Mouse (Mus musculus) gastrocnemius, adult 18-20 months (tissue): ENCODE data around the gene Sult6b1. TPM values are rescaled to one million over a fixed set of nuclear protein-coding genes. Genes with fewer than 3 reads are reported as not detected.

ENCODE experiments used
- DNase-seq: peaks from one replicate; pipeline ENCODE4 v3.0.0; 2021; ENCODE audit warnings: low spot score
- long read RNA-seq, 2 experiments: library from polyadenylated mRNA; stranded (forward); transcript quantifications; one replicate each; pipeline ENCODE4 v2.0.0; 2021
- total RNA-seq, 2 experiments: library from RNA; stranded (reverse); gene quantifications; 2 replicates each; pipeline ENCODE4 v1.2.3; 2021

The Sult6b1 gene
- not detected for total RNA-seq
- long read RNA-seq, experiment 1: 0 reads
- long read RNA-seq, experiment 2: 0 reads

- no peak for DNase-seq
These were observed at the start of gene Sult6b1 for GRCm38 (mm10) chr17:78906892-78907291. TSS of gene Sult6b1 (minus strand) at chr17:78906992.

GRCm38 (mm10) chr17:78953240-78953639 is 46.4 kb upstream of the Sult6b1 start:
- no peak for DNase-seq

DNA sequence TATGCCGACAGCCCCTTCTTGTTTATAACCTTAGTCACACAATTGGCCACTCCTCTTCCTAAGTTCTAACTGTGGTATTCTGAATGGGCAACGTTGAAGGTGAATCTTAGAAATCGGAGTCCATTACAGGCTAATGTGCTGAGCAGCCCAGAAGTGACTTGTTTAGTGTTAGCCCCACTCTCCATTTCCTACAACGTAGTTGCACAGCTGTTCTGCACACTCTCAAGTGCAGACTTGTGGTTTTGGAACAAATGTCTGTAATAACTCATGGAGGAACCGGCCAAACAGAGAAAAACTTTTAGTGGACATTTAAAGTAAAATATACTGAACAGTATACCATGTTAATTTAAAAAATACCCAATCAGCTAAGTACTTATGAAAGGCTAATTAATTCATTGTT is 45.3 kb upstream of the Sult6b1 start:
- DNase-seq: no peak

DNA sequence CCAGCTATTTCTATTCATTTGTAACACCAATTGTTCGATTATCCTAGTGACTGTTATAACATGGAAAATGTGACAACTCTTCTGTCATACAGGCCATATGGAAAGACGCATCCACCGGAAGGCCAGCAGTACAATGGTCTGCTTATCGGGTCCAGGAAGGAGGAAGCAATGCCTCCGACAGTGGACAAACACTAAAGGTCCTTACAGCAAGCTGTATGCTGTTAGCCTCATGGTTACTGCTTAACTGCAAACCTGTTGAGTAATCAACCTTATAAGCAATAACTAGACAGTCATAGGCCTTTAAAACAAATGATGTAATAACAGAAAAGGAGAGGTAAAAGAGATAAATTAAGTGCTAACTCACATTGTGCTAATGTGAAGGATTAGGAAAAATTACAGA is 44.4 kb upstream of the Sult6b1 start:
- DNase-seq: no peak

DNA sequence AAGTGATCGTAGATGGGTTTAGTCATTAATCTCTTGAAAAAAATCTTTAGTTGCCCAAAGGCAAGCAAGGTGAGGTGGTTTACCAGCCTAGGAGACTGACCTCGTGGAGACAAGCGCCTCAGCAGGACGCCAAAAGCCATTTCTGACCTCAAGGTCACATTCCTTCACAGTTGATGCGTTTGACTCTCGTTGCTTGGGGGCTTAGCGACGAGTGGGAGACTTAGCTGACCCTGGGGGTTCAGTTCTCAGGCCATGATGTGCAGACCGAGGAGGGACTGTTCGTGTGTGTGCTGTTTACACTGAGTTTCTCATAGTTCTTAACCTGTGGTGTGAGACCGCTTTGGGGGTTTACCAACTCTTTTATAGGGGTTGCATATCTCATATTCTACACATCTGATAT is 35.8 kb upstream of the Sult6b1 start:
- no peak for DNase-seq

GRCm38 (mm10) chr17:78938927-78939326 is 32.1 kb upstream of the Sult6b1 start:
- no peak for DNase-seq

- no peak for DNase-seq
These were observed 30.5 kb upstream of the Sult6b1 start for GRCm38 (mm10) chr17:78937229-78937853.

GRCm38 (mm10) chr17:78936466-78937228 is 29.9 kb upstream of the Sult6b1 start, which contains the start of the genes Cebpz and Ndufaf7:
TSS of gene Cebpz (minus strand) at chr17:78937066.
TSS of gene Ndufaf7 (plus strand) at chr17:78937136.
- DNase-seq: peak; percentile 96

DNA sequence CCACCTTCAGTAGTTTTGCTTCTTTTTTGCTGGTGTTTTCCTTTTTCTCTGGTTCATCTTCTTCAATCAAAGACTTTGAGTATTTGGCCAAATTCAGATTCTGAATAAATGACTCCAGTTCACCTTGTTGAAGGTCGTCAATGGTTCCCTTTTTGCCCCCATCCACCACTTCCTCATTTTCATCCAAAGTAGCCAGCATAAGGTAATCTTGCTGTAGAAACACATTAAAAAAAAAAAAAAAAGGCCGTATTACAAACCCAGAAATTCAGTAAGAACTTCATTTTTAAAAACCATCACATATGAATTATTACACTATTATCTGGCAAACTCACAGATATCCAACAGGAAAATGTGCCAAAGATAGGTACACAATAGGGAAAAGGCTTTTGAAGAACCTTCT is 29.1 kb upstream of the Sult6b1 start:
- DNase-seq: no peak

DNA sequence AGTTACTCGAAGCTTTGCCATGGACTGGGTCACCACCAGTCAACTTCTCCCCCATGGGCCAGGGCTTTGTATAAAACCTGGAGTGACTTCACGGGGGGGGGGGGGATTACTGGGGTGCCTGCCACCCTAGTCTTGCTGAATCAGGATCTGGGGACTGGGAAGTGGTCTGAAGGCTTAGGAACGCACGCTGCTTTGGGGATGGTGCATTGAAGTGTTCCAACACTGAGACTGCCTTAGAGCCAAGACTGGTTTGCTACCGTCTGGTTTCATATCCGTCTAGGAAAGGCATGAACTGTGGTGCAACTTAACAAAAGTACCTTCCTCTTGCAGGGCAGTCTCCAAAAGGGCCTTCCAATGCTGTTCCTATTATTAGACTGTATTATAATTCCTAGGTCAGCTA is 10.9 kb upstream of the Sult6b1 start:
- DNase-seq: no peak

DNA sequence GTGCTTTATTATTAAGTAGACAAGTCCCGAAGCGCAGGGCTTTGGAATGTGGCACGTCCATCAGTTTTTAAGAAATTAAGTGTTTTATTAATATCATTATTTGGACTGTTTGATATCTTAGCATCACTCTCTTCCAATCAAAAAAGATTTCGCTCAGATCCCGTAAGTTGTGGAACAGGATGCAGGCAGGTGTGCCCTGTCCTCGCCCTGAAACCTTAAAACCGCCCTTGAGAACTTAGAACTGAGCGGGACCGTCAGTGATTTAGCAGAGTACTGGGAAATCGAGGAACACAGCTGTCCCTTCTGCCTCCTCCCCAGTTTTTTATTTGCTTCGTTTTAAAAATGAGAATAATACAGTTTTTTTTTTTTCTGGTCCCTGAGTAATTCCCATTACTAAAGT is 10.1 kb upstream of the Sult6b1 start:
- no peak for DNase-seq

- DNase-seq: peak; percentile 80
These were observed 9.6 kb upstream of the Sult6b1 start, which contains the start of gene Cebpzos for GRCm38 (mm10) chr17:78916369-78916813. TSS of gene Cebpzos (plus strand) at chr17:78916500.

DNA sequence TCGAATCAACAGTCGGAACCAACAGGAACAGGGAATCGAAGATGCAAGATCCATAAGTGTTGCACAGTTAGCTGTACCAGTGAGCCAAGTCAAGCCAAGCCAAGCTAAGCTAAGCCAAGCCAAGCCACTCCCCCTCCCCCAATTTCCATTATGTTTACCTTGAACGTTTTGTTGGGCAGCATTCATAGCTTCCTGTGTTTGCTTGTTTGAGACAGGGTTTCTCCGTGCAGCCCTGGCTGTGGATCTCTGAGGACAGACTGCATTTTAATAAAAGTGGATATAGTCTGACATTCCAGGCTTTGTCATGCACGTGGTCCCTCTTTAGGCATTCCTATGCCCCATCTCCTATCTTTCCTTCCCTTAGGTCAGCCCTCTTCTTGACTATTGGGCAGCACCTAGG is 9.0 kb upstream of the Sult6b1 start:
- DNase-seq: no peak

GRCm38 (mm10) chr17:78913921-78914320 is 7.1 kb upstream of the Sult6b1 start:
- no peak for DNase-seq

GRCm38 (mm10) chr17:78912861-78913281 is 6.1 kb upstream of the Sult6b1 start:
- DNase-seq: no peak

DNA sequence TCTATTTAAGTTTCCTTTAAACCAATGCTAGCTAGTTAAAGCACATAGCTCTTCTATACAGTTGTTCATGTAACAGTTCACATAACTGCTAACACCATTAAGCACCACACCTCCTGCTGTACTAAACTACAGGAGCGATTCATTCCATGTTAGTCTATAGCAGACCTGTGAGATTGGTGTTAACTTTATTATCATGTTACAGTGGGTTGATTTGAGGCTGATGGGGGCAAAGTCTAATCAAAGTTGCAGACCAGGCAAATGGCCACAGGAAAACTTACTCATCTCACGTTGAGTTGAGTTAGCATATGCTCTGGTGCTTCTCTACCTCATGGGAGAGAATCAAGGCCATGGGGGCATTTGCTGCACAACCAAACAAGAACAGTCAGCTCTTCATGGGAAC is 2.6 kb upstream of the Sult6b1 start:
- DNase-seq: no peak

DNA sequence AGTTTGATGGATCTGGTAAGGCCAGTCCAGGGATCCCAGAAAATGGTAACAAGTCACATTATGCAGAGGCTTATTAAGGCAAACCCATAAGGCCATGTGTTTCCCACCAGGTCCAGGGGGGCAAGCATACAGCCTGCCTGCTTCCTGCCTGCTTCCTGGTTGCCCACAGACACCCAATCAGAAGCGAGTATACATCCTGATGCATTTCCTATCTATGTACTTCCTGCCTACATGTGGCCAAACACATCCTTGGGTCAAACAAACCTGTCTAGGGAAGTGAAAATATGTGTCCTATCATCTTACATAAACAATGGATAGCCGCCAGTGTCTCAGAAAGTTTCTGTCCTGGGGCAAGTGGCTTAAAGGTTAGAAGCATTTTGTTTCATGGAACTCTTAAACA is 3.6 kb downstream of the Sult6b1 start:
- no peak for DNase-seq

DNA sequence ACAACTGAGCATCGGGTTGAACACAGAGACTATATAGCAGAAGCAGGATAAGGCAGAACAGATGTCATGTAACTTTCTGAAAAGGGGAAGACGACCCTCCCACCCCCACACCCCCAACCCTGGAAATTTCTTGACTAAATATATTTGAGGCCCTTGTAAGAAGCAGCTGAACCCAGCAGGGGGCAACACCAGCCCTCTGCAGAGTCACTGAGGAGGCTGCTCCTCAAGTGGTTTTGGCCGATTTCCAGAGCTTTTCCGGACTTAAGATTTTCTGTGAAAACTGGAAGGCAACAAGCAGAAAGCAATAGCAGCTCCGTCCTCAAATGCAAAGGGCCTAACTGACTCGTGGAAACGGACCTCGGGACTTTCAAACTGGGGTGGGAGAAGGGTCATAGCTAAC is 11.4 kb downstream of the Sult6b1 start:
- peak; percentile 17 for DNase-seq

DNA sequence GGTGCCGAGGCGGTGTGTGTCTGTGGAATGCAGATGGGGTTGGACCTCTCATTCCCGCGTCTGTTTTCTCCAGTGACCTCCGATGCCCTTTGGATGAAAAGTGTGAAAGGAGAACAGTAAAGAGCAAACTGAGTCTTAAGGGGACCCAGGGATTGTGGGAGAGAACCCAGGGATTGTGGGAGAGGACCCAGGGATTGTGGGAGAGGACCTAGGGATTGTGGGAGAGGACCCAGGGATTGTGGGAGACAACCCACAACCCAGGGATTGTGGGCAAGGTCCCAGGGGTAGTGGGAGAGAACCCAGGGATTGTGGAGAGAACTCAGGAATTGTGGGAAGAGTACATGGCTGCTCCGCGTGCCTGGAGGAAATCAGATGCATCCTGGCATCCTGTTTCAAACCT is 11.8 kb downstream of the Sult6b1 start:
- DNase-seq: no peak

DNA sequence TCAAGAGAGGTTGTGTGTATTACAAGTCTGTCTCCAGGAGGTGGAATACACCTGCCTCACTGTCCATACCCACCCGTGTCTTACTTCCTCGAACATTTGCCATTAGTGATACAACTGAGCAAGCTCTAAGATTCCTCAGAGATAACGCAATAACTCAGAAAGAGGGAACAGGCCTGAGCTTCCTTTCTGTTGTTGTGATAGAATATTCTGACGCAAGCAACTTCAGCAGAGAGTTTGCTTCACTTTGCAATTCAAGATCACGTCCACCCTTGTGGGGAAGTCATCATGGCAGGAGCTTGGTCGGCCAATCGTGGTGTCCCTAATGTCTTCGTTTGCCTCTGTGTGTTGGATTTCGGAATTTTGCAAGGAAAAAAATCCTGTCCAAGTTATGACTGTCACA is 15.8 kb downstream of the Sult6b1 start:
- DNase-seq: no peak

- no peak for DNase-seq
These were observed 17.6 kb downstream of the Sult6b1 start for GRCm38 (mm10) chr17:78889184-78889583.

GRCm38 (mm10) chr17:78888554-78888953 is 18.2 kb downstream of the Sult6b1 start:
- no peak for DNase-seq
